Mouse (Mus musculus): ENCODE measurements around the gene B9d2.
"Not testable (repeated sequence)": the region's sequence is repeated elsewhere in the genome, so short reads cannot be mapped to it uniquely, and the experiment has no call there.

Gene B9d2

DNA sequence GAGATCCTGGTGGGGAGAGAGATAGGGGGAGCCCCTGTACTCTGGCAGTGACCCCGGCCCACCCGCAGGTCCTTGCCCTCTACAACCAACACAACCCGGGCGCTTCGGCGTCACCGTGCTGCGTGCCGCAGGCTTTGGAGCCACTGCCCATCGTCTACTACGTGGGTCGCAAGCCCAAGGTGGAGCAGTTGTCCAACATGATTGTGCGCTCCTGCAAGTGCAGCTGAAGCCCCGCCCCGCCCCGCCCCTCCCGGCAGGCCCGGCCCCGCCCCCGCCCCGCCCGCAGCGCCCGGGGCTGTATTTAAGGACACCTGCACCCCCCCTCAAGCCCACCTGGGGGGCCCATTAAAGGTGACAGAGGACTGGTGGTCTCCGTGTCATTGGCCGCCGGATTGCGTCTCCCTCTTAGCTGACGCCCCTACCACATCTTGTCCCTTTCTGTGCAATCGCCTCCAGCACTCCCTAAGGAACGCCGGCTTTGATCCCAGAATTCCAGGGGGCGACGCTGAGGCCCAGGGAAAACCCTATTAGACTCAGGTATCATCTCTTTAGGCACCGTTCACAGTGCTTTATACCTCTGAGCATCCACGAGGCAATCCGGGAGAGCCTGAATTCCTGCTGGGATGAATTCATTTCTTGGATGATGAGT is 24.3 kb downstream of the B9d2 start:
- in situ Hi-C loops (cut with MseI, MboI) = no loop called here

DNA sequence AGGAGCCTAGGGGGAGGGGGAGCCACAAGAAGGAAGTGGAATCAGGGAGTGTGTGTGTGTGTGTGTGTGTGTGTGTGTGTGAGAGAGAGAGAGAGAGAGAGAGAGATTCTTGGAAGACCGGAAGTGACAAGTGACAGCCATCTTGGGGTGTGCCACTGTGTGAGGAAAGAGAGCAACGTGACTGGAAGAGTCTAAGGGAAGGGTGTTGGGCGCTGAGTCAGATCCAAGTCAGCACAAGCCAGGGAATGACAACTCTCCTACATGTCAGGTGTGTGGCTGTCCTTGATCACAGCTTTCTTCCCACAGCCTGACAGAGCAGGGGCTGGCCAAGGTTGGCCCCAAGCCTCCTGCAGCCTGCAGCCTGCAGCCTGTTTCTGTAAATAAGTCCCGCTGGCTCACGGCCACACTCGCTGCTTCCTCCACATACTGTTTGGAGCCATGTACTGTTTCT is 25.2 kb downstream of the B9d2 start:
- in situ Hi-C loops (cut with MseI, MboI) = no loop called here

DNA sequence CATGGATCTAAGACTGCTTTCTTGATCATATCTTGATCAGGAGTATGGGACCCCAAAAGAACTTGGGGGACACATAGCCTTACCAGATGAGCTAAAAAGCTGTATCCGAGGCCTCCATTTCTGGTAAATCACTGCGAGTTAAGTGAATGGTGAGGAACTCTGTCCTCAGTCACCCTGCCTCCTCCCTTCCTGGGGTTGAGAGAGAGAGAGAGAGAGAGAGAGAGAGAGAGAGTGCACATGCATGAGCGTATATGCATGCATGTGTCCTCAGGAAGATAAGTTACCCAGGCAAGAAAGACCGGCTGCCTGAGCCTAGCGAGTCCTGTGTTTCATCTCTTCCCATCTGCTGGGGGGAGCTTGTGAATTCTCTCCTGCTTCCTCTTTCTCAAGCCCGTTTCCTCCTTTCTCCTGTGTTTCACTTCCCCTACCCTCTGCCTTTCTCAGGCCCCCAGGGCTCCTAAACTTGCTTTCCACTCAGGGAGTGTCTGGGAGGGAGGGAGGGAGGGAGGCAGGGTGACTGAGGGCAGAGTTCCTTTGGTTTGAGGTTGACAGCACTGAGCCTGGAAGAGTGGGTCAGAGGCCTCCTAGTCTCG is 26.1 kb downstream of the B9d2 start:
- in situ Hi-C loops (cut with MseI, MboI) = no loop called here

DNA sequence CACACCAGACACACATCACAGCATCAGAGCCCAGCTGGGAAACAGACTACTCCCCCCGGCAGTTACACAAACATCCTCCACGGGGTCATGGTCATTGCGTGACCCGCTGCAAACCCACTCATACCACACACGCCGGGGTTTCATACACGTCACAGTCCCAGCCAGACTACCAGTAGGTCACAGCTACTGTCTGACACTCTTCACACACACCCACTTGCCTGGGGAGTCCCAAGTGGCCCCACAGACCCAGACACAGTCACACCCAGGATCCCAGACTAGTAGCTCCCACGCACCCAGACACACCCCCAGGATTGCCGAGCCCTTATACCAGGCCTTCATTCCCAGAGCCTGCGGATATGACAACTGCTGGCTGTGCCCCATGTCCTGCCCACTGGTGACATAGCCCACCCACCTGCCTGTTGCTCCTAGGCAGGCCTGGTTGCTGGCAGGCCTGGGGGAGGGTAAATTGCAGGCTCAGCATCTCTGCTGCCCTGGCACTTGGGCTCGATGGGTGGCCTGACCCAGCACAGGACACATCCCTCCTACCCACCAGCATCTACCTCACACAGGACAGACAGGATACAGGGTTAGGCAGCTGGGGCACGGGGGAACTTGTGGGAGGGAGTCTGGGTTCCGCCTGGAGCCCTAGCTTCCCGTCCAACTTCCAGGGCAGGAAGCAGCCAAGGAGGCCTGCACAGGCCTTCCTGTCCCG is 27.2 kb downstream of the B9d2 start:
- in situ Hi-C loops (cut with MseI, MboI) = no loop called here

DNA sequence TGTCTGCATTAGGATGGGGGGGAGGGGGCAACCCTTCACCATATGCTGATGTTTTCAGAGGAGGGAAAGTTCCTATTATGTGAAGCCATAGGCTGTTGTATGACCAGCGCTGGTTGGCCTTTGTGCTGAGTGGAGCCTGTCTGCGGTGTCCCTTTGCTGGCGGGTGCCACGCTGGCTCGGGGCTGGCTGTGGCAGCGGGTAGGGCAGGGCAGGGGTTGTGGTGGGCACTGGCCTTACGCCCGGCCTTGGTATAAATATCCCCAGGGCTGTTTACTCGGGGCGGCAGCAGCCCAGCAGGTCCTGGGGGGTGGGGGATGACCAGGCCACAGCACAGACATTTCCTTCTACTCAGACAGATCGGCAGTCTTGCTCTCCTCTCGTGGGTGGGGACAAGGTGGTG is 29.4 kb downstream of the B9d2 start:
- in situ Hi-C loops (cut with MseI, MboI) = no loop called here

DNA sequence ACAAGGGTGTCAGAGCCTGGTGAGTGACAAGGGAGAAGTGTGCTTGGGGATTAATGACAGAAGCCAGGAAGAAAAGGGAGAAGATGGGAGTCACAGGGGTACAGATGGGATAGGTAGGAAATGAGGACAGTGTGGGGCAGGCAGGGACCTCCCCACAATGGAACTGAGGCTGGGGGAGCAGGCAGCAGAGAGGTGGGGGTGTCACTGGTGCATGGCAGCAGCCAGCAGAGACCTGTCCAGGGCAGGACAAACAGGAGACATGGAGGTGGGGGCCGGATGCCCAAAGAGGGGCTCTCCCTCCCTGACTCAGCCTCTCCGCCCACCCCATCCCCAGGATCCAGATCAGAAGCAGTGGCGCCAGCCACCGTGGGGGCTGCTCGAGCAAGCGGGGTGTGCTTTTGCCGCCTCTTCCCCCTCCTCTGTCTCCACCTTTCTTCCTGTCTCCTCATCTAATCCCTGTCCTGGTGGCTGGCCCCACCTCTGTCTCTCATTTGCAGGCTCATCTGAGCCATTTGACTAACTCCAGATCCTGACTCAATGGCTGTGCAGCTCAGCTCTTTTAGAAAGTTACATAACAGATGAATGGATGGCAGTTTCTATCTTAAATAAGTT is 30.0 kb downstream of the B9d2 start:
- in situ Hi-C loops (cut with MseI, MboI) = no loop called here

DNA sequence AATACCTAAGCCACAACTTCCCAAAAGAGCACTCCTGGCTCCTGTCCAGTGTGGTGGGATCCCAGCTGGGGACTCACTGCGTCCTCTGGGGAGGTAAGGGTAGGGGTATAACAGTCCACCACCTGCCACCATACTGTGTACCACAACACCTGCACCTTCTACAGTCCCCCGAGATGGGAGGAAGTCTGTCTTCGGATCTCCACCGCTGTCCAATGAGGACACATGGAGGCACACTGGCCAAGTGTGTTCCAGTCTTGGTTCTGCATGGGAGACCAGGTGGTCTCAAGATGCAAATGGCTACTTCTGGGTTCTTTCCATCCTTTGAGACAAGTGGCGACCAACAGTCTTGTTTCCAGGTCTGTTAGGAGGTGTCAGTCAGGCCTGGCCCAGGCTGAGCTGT is 30.6 kb downstream of the B9d2 start:
- in situ Hi-C loops (cut with MseI, MboI) = no loop called here

DNA sequence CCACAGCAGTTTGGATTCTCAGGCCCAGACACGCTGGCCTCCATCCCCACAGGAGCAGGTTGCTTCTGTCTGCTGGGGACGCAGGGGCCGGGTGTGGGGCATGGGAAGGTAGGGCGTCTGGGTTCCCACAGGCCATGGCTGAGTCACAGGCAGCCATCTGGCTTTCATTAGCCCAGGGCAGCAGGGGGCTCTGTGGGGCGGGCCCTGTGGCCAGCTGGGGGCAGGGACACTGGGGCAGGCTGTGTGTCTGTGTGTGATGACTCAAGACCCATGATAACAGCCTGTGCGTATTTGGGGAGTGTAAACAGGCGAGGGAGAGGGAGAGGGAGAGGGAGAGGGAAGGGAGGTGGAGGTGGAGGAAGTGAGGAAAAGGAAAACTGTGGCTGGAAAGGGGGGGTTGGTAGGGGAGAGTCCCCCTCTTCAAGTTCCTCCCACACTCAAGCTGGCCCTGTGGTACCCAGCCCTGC is 31.2 kb downstream of the B9d2 start:
- in situ Hi-C loops (cut with MseI, MboI) = no loop called here

DNA sequence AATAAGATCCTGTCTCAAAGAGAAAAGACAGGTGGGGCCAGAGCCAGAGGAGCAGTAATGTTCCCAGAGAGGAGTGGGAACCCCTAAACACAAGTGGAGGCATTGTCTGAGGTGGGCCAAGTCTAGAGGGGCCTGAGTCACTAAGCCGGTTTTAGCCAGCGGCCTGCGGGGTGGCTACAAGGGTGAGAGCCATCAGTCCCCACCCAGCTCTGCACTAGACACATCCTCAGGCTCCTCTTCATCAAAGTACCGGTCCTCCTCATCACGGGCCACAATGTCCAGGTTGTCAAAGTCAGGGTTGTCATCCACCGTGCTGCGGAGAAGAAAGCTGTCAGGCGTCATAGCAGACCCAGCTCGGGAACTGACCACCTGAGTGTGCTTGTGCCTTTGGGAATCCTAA is 32.2 kb downstream of the B9d2 start:
- in situ Hi-C loops (cut with MseI, MboI) = no loop called here

DNA sequence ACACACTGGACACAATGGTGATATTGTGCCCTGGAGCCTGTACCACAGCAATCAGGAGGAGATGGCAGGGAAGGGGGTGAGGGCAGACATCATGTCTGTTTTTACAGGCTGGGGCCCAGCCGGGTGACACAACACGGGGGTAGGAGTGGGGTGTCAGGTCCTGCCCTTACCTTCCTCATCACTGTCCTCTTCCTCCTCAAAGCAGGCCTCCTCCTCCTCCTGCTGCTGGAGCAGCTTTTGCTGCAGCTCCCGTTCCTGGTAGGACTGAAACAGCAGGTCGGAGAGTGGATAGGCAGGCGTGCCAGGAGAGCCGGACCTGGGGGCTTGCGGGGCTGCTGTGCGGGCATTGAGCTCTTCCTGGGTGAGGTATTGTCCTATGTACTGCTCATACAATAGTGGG is 34.0 kb downstream of the B9d2 start:
- in situ Hi-C loops (cut with MseI, MboI) = no loop called here

DNA sequence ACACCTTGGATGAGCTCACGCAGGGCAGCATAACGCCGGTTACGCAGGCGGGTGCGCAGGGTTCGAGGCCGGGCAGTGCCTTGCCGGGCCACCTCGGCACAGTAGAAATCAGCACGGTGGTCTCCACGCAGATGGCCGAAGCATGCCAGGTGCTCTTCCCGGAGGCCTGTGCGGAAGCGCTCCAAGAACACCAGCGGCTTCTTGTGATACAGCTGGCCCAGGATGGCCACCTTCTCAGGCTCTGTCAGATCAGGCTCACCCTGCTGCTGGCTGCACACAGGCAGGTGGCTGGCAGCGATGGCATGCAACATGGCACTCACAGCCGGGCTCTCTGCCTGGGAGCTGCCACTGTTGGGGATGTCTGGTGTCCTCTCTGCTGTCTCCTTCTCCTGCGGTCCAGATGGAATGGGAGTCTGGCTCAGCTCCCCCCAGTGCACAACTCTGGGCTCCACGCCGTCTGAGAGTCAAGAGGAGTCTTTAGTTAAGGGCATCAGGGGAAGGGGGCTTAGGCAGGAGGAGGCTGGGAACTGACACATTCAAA is 35.2 kb downstream of the B9d2 start:
- in situ Hi-C loops (cut with MseI, MboI) = no loop called here

DNA sequence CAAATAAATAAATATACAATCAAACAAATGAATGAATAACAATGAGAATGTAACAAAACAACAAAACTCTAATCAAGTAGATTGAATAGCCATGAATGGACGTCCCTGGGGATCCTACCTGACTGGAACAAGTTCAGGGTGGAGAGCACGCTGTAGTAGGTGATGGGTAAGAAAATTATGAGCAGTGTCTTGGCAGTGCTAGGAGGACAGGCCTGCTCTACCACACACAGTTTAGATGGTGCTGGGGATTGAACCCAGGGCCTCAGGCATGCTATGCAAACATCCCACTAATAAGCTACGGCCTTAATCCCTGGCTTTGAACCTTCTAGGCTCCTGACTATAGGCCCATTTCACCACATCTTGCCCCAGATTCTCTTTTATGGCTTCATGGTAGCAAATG is 36.9 kb downstream of the B9d2 start:
- in situ Hi-C loops (cut with MseI, MboI) = no loop called here

DNA sequence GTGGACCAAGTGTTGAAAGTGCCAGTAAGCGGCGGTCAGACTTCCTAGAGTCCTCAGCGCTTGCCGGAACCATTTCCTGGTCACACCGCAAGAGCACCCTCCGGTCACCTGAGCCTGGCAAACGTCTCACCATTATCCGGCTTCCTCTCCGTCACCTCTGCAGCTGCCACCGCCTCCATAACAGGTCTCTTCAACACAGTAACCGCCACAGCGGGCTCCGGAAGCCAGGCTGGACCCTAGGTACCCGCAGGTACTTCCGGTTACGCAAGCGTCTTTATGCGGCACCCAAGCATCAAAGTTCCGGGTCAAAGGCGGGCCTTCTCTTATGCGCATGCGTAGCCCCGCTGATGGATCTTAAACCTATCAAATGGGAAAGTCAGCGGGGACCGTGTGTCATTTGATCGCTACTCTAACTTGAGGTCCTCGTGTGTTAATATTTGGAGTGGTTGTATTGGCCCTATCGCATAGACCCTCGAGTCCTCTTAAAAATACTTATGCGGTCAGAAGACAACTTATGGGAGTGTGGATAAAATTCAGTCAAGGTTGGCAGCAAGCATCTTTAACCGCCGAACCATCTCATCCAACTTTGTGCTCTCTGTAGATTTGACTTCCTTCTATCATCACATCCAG is 38.3 kb downstream of the B9d2 start, which contains the start of gene Ccdc97:
TSS of gene Ccdc97 (minus strand) at position 301 of the 630 bp plus-strand sequence.
- in situ Hi-C loops (cut with MseI, MboI) = no loop called here

DNA sequence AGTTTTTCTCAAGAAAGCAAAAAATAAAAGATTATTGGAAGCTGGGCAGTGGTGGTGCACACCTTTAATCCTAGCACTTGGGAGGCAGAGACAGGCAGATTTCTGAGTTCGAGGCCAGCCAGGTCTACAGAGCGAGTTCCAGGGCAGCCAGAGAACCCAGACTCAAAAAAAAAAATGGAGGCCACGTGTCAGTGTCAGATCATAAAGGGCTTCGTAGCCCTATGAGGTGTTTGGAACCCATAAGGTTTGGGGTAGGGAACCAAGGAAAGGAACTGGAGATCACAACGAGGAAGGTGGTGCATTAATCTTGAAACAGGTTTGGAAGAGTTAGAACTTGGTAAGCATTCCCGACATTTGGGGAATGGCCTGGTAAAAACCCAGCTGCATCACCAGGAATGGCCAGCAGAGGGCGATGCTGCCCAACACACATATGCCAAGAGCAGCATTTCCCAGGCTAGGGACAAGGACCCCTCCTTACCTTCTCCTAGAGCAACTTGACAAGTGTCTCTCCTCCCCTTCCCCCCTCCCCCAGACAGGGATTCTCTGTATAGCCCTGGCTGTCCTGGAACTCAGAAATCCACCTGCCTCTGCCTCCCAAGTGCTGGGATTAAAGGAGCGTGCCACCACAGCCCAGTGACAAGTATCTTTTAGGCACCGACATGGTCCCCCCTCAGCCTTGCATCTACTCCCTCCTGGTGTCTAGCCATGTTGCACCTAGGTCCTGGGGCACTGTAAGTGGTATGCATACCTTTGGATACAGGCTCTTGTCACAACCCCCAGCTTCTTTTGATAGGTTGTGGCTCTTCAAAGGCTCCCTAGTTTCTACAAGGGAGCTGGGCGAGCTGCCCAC is 39.4 kb downstream of the B9d2 start:
- in situ Hi-C loops (cut with MseI, MboI) = no loop called here

DNA sequence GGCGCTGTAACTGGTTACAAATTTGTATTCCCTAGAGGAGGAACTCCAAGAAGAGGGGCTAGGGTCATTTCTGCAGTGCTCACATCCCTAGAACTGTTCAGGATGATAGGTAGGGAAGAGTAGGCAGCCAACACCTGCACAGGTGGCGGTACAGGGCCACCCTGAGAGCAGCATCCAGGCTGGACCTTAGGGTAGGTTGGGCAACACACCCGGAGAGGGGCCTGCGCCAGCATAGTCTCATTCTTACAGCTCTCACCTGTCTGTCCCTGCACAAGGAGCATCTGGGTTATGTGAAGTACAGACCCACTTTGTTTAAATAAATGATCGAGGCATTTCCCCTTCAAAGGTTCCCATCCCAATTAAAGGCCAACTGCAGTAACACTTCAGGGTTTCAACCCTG is 40.2 kb downstream of the B9d2 start:
- in situ Hi-C loops (cut with MseI, MboI) = no loop called here

DNA sequence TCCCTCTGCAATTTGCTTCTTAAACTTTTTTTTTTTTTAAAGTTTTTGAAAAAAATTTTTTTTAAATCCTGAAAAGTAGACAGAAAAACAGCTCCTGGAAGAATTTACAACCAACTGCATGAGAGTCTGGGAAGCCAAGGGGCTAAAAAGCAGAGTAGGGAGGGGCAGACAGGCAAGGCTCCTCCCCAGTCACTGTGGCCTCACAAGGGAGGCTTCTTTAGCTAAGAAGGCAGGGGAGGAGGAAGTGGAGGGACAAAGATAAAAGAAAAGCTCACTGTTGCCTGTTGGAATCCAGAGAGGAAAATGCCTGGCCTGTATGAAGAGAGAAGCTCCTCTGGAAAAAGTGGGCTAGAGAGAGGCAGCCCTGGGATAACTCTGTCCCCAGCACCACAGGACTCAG is 41.2 kb downstream of the B9d2 start:
- in situ Hi-C loops (cut with MseI, MboI) = not testable (repeated sequence)

DNA sequence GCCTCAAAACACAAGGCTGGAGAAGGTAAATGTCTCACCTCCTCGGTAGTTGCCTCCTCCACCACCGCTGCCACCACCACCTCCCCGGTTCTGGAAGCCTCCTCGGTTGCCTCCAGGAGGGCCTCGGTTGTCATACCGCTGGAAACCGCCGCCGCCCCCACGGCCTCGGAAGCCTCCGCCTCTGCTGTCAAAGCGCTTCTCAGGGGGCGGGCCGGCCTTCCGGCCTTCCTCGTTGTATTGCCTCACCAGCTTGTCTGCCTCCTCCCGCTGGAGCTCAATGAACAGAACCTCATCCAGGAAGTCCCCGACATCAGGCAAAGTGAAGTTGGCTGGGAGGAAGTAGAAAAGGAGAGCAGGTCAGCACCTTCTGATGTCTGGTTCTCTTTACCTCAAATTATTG is 45.3 kb downstream of the B9d2 start:
- in situ Hi-C loops (cut with MseI, MboI) = no loop called here

DNA sequence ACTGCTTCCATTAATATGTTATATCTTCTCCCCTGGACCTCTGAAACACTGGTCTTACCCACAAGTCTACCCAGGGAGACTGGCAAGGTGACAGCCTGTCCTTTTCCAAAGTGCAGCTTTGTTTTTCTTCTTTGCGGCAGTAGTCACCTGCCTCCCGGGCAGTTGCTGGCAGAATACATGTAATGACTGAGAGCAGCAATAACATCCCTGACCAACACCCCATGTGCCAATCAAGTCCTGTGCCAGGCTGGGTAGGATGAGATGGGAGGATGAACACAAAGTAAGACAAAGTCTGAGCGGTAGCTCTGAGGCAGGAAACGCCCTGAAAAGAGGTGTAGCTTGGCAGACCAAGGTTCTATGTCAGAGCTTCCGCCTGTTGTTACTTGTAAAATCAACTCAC is 47.2 kb downstream of the B9d2 start:
- in situ Hi-C loops (cut with MseI, MboI) = no loop called here

DNA sequence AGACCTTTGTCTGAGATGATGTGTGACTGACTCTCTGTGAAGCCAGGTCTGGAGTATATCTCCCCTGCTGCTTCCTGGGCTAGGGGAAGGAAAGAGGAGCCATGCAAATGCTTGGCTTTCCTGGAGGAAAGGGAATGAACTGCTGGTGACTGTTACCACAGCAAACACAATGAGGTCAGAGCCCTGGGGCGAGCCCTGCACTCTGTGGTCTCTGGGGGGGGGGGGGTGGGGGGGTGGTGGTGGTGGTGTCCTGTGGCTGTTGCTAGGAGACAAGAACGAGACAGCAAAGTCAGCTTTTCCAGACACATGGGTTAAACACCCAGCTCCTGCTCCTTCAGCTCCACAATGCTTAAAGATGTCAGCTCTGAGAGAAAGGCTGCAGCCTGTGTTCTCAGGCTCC is 48.8 kb downstream of the B9d2 start:
- in situ Hi-C loops (cut with MseI, MboI) = no loop called here

DNA sequence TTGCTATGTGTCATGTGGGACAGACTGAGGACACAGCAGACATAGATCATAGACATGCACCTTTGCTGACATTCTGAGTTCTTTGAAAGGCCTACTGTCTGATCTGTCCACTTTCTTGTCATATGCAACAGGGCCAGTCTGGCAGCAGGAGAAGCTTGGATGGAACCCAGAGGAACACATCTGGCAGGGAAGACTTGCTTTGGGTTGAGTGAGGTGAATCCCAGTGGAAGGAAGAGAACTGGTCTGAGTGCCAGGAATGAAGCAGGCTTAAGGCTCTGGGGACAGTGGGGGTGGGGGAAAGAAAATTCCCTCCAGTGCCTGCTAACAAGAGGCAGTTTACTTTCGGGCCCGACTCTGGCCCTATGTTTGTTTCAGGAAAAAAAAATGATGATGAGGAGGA is 49.3 kb downstream of the B9d2 start:
- in situ Hi-C loops (cut with MseI, MboI) = no loop called here

Data from mouse trophoblast stem cell (cell line).